In genomic region chr16:23609748-23610185, GRCm38 (mm10) we compare ENCODE assay signal across 8 mouse cellular contexts.
DNase-seq lines count a peak whose midpoint lies in the region; ATAC-seq lines count a peak whose summit lies in the region.

No protein-coding gene starts in this region.

- H3K36me3 ChIP-seq in hindbrain, embryonic 15.5 days, result no peaks in the 10 kb centered on the region

- H3K27ac ChIP-seq in hindbrain, embryonic 15.5 days (replicated peaks), result no peak overlapping the region

- 39% methylated on average over 11 of the region's 11 CpGs for WGBS in hindbrain, embryonic 15.5 days

- H3K4me1 ChIP-seq in hindbrain, embryonic 15.5 days (replicated peaks), result peaks cover 7% of the 10 kb centered on the region

- peak; percentile 9 for DNase-seq in embryo, embryonic 10 days (ENCODE audit: low spot score)
- DNase-seq in embryo, embryonic 9.5 days (ENCODE audit: extremely low spot score), result no peak
- peak; percentile 26 to 29 for DNase-seq in cerebellum, adult 18-20 months
- DNase-seq in forelimb bud, embryonic 11.5 days (ENCODE audit: low read depth, low spot score), result peak; percentile 8
- DNase-seq in layer of hippocampus, postnatal 14 days (ENCODE audit: low spot score in 2 of 2), result peak; percentile 24 to 28
- peak; percentile 82 for DNase-seq in lung, postnatal 36 days
- peak; percentile 19 for DNase-seq in right cerebral cortex, postnatal 25 days

- H3K27me3 ChIP-seq in hindbrain, embryonic 15.5 days, result no peaks in the 10 kb centered on the region

- H3K9me3 ChIP-seq in hindbrain, embryonic 15.5 days, result no peaks in the 10 kb centered on the region

- no peak for ATAC-seq in hindbrain, embryonic 15.5 days (ENCODE audit: low FRiP score, low read depth)

- peak overlapping the region; percentile 37 for H3K4me2 ChIP-seq in hindbrain, embryonic 15.5 days

- H3K4me3 ChIP-seq in hindbrain, embryonic 15.5 days, result peak overlapping the region; percentile 18

- 0 out of 2 replicates have a peak overlapping the region, but pooled peaks have one; percentile 17 for H3K9ac ChIP-seq in hindbrain, embryonic 15.5 days
